Mouse (Mus musculus): ENCODE measurements around the gene Ace2. TPM values are rescaled to one million over a fixed set of nuclear protein-coding genes. Genes with fewer than 3 reads are reported as not detected.

The Ace2 gene
- polyA plus RNA-seq, 1 experiment from 2014 or later: 0.05 TPM

DNA sequence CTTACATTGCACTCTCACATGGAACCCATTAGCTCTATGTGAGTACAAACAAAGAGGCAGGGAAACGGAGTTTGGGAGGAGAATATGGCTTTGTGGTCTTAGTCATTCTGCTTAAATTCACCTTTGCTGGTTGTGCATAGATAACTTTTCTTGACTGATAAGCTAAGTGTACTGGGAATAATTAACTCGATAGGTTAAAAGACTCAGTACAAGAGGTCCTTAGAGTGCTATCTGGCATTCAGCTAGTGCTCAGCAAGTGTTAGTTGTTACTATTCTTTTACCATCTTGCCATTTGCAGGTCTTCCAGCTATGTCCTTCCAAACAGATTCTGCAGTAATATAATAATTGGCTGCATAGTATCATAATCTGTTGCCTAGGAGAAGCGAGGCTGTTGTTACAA, 28.0 kb upstream of the Ace2 start:
- WGBS: 88% methylated on average over 3 of the region's 3 CpGs
- H3K4me3 ChIP-seq (ENCODE audit: low read depth, low read length): no peak overlapping the region
- H3K4me1 ChIP-seq (ENCODE audit: control insufficient read depth, insufficient read depth, low read length): no peaks in the 10 kb centered on the region
- no peaks in the 10 kb centered on the region for H3K36me3 ChIP-seq (ENCODE audit: control insufficient read depth, insufficient read depth, low read length)
- 0 out of 2 replicates have a peak, but pooled peaks cover 2% of the 10 kb centered on the region for H3K27me3 ChIP-seq (ENCODE audit: control insufficient read depth, insufficient read depth, low read length)
- no peak overlapping the region for H3K4me2 ChIP-seq (ENCODE audit: low read depth, severe bottlenecking)
- no peak for ATAC-seq (ENCODE audit: insufficient number of reproducible peaks, low FRiP score, low TSS enrichment, low read depth)
- H3K9me3 ChIP-seq (ENCODE audit: control insufficient read depth, low read length): no peaks in the 10 kb centered on the region
- H3K9ac ChIP-seq (ENCODE audit: low read length): no peak overlapping the region
- no peak overlapping the region for H3K27ac ChIP-seq (replicated peaks; ENCODE audit: low read depth, low read length)
- no peak for DNase-seq (ENCODE audit: low spot score)

DNA sequence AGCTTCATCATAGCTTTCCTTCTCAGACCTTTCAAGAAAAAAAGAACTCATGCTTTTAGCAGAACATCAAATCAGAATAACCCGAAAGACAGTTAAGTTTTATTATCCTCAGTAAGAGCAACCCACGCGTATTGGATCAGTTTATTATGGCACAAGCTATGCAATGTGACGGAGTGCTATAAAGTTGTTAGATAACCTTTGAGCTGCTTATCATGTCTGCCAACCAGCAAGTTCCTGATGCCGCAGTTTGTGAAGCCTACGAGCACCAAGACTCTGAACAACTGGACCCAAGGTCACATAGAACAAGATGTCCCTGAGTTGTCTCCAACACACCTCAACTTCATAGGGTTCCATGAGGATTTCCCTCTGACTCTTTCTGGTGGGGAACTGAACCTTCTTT, 25.4 kb upstream of the Ace2 start:
- ATAC-seq (ENCODE audit: insufficient number of reproducible peaks, low FRiP score, low TSS enrichment, low read depth) (no peak), DNase-seq (ENCODE audit: low spot score) (no peak)
- H3K9me3 ChIP-seq (ENCODE audit: control insufficient read depth, low read length): no peaks in the 10 kb centered on the region
- H3K27ac ChIP-seq (replicated peaks; ENCODE audit: low read depth, low read length): no peak overlapping the region
- H3K4me1 ChIP-seq (ENCODE audit: control insufficient read depth, insufficient read depth, low read length): no peaks in the 10 kb centered on the region
- H3K36me3 ChIP-seq (ENCODE audit: control insufficient read depth, insufficient read depth, low read length): no peaks in the 10 kb centered on the region
- 89% methylated on average over 6 of the region's 6 CpGs for WGBS
- 0 out of 2 replicates have a peak, but pooled peaks cover 2% of the 10 kb centered on the region for H3K27me3 ChIP-seq (ENCODE audit: control insufficient read depth, insufficient read depth, low read length)
- H3K9ac ChIP-seq (ENCODE audit: low read length): no peak overlapping the region
- H3K4me2 ChIP-seq (ENCODE audit: low read depth, severe bottlenecking): no peak overlapping the region
- H3K4me3 ChIP-seq (ENCODE audit: low read depth, low read length): no peak overlapping the region

DNA sequence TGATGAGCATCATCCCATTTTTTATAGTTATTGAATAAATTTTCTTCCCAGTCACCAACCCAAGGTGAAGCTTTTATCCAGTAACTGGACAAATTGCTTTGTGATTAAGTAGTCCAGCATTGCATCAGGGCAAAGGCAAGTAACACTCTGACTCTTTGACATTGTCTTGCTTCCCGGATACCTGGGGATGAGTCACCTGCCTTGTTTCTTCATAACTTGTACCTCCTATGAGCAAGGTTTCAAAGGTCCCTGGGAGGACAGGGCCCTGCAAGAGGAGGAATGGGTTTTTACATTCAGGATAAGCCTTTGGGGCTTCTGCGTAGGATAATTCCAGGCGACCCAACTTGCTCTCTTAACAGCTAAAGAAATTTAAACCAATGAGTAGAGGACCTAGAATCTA, 15.2 kb upstream of the Ace2 start:
- no peak overlapping the region for H3K27ac ChIP-seq (replicated peaks; ENCODE audit: low read depth, low read length)
- H3K4me2 ChIP-seq (ENCODE audit: low read depth, severe bottlenecking): no peak overlapping the region
- H3K27me3 ChIP-seq (ENCODE audit: control insufficient read depth, insufficient read depth, low read length): no peaks in the 10 kb centered on the region
- H3K36me3 ChIP-seq (ENCODE audit: control insufficient read depth, insufficient read depth, low read length): no peaks in the 10 kb centered on the region
- H3K9me3 ChIP-seq (ENCODE audit: control insufficient read depth, low read length): no peaks in the 10 kb centered on the region
- no peak for ATAC-seq (ENCODE audit: insufficient number of reproducible peaks, low FRiP score, low TSS enrichment, low read depth)
- H3K4me3 ChIP-seq (ENCODE audit: low read depth, low read length): no peak overlapping the region
- DNase-seq (ENCODE audit: low spot score): no peak
- no peak overlapping the region for H3K9ac ChIP-seq (ENCODE audit: low read length)
- 91% methylated on average over 3 of the region's 3 CpGs for WGBS
- H3K4me1 ChIP-seq (ENCODE audit: control insufficient read depth, insufficient read depth, low read length): no peaks in the 10 kb centered on the region

DNA sequence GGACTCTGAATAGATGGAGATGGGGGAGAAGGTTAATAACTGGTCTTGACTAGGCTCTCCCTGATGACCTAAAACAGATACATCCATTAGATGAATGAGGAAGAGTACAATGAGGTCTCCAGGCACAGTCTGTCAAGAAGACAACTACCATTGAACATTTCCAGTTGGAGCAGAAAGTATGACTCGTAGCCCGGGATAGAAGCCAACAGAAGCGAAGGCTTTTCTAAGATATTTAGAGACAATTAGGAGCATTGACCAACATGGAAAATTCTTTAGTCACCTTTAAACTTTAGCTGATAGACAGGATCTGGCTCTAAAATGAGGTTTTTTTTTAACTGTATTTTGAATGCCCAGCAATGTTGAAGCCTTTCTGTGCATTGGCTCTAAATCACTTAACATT, 5.6 kb upstream of the Ace2 start:
- Histone ChIP-seq H3K4me3 (ENCODE audit: low read depth, low read length) (no peak overlapping the region), H3K4me2 (ENCODE audit: low read depth, severe bottlenecking) (no peak overlapping the region), H3K9ac (ENCODE audit: low read length) (no peak overlapping the region), H3K4me1 (ENCODE audit: control insufficient read depth, insufficient read depth, low read length) (no peaks in the 10 kb centered on the region), H3K9me3 (ENCODE audit: control insufficient read depth, low read length) (no peaks in the 10 kb centered on the region), H3K36me3 (ENCODE audit: control insufficient read depth, insufficient read depth, low read length) (no peaks in the 10 kb centered on the region), H3K27ac (replicated peaks; ENCODE audit: low read depth, low read length) (no peak overlapping the region), H3K27me3 (ENCODE audit: control insufficient read depth, insufficient read depth, low read length) (peaks cover 2% of the 10 kb centered on the region; the same call in 1 of the 2 replicates)
- ATAC-seq (ENCODE audit: insufficient number of reproducible peaks, low FRiP score, low TSS enrichment, low read depth): no peak
- 94% methylated on average over 3 of the region's 3 CpGs for WGBS
- no peak for DNase-seq (ENCODE audit: low spot score)

DNA sequence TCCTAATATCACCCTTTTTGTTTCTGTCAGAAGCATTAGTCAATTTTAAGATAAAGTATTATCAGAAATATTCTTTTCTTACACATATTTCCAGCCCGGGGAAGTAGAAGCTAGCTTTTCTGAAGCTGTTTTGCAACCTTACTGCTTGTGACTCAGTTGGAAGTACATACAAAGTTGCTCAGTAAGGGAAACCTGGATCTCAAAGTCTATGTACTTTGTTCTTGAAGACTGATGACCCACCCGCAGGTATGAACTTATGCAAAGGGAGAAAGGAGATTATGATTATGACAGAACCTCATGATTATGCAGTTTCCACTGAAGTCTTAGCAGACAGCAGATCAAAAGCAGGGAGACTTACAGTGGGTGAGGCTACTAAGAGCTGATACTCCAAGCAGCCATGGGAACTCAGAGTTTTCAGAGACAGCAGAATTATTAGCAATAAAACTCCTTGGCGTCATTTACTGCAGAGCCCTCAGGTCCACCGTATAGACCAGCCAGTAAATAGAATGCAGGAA, 3.8 kb upstream of the Ace2 start:
- 83% methylated on average over 4 of the region's 4 CpGs for WGBS
- ATAC-seq (ENCODE audit: insufficient number of reproducible peaks, low FRiP score, low TSS enrichment, low read depth): no peak
- H3K27me3 ChIP-seq (ENCODE audit: control insufficient read depth, insufficient read depth, low read length): peaks cover 4% of the 10 kb centered on the region; the same call in 1 of the 2 replicates

DNA sequence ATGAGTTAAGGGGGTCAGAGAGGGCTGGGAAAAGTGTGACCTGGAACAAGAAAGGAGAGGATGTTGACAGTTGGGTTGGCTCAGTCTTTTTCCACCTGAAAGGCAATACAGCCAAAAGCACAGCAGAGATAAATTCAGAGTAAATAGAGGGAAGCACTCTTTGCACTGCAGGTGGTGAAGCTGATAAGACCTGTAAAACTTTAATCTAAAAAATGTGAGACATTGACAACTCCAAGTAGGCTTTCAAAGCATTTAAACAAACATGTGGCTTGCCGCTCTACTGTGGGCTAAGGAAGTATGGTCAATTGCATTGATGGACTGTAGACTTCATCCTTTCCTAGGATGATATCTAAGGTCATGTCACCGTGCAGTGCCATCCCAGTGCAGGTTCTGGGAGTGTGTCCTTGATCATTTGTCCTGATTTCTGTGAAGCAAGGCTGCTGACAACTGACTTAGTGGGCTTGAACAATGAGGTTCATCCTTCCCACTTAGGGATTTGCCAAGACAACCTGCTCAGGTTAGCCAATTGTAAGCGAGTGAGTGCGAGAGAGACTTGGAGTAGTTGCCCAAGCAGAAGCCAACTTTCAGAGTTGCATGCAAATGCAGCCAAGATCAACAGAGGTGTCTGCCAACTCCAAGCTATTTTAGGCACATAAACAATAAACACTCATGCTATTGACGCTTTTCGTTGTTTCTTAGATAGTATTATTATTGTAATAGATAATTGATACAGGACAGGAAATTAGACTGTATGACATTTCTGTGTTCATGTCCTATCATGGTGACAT, 6.5 kb downstream of the Ace2 start:
- no peaks in the 10 kb centered on the region for H3K4me1 ChIP-seq (ENCODE audit: control insufficient read depth, insufficient read depth, low read length)
- no peaks in the 10 kb centered on the region for H3K27me3 ChIP-seq (ENCODE audit: control insufficient read depth, insufficient read depth, low read length)
- H3K9me3 ChIP-seq (ENCODE audit: control insufficient read depth, low read length): no peaks in the 10 kb centered on the region
- H3K9ac ChIP-seq (ENCODE audit: low read length): no peak overlapping the region
- H3K36me3 ChIP-seq (ENCODE audit: control insufficient read depth, insufficient read depth, low read length): no peaks in the 10 kb centered on the region
- H3K4me3 ChIP-seq (ENCODE audit: low read depth, low read length): no peak overlapping the region
- ATAC-seq (ENCODE audit: insufficient number of reproducible peaks, low FRiP score, low TSS enrichment, low read depth) (no peak), DNase-seq (ENCODE audit: low spot score) (no peak)
- 83% methylated on average over 6 of the region's 6 CpGs for WGBS
- H3K4me2 ChIP-seq (ENCODE audit: low read depth, severe bottlenecking): no peak overlapping the region
- H3K27ac ChIP-seq (replicated peaks; ENCODE audit: low read depth, low read length): no peak overlapping the region

More for the DNA sequence above, 3.8 kb upstream of the Ace2 start:
- H3K27ac ChIP-seq (replicated peaks; ENCODE audit: low read depth, low read length): no peak overlapping the region
- no peak for DNase-seq (ENCODE audit: low spot score)
- no peak overlapping the region for H3K4me3 ChIP-seq (ENCODE audit: low read depth, low read length)
- no peaks in the 10 kb centered on the region for H3K4me1 ChIP-seq (ENCODE audit: control insufficient read depth, insufficient read depth, low read length)
- no peaks in the 10 kb centered on the region for H3K36me3 ChIP-seq (ENCODE audit: control insufficient read depth, insufficient read depth, low read length)
- H3K4me2 ChIP-seq (ENCODE audit: low read depth, severe bottlenecking): no peak overlapping the region
- H3K9ac ChIP-seq (ENCODE audit: low read length): no peak overlapping the region
- H3K9me3 ChIP-seq (ENCODE audit: control insufficient read depth, low read length): no peaks in the 10 kb centered on the region

DNA sequence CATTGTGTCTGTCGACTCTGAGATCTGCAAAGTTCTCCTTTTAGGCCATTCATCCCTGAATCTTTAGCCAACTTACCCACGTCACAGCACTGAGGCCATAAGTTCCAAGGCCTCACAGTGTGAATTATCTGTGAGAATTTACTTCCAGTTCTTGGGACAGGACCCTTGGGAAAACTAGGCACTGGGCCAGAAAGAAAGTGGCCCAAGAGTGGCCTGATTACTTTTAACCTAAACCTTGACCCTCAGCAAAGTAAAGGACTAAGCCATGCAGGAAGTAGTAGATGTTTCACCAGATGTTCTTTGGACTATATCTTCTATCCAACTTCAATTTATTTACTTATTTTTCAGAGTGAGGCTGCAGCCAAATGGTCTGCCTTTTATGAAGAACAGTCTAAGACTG, 13.6 kb downstream of the Ace2 start:
- Histone ChIP-seq H3K4me3 (ENCODE audit: low read depth, low read length) (no peak overlapping the region), H3K27me3 (ENCODE audit: control insufficient read depth, insufficient read depth, low read length) (no peaks in the 10 kb centered on the region), H3K36me3 (ENCODE audit: control insufficient read depth, insufficient read depth, low read length) (no peaks in the 10 kb centered on the region), H3K27ac (replicated peaks; ENCODE audit: low read depth, low read length) (no peak overlapping the region), H3K9me3 (ENCODE audit: control insufficient read depth, low read length) (no peaks in the 10 kb centered on the region), H3K4me1 (ENCODE audit: control insufficient read depth, insufficient read depth, low read length) (no peaks in the 10 kb centered on the region), H3K9ac (ENCODE audit: low read length) (no peak overlapping the region), H3K4me2 (ENCODE audit: low read depth, severe bottlenecking) (no peak overlapping the region)
- ATAC-seq (ENCODE audit: insufficient number of reproducible peaks, low FRiP score, low TSS enrichment, low read depth) (no peak), DNase-seq (ENCODE audit: low spot score) (no peak)
- 66% methylated on average over 2 of the region's 2 CpGs for WGBS

DNA sequence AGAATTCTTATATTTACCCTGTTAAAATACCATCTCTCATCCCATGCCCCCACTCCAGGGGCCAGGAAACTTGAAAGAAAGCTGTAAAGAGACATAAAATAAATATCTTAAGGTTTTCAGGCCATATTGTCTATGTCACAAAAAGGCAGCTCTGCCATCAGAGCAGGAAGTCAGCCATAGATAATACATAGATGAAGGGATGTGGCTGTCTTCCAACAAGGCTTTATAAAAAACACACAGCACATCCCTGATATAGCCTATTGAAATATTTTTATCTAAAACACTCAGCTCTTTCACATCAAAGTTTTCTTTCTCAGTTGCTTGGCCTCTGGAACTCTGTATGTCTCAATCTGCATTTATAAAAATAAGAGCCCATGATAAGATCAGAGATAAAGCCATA, 14.5 kb downstream of the Ace2 start:
- H3K4me2 ChIP-seq (ENCODE audit: low read depth, severe bottlenecking): no peak overlapping the region
- no peak for DNase-seq (ENCODE audit: low spot score)
- H3K4me1 ChIP-seq (ENCODE audit: control insufficient read depth, insufficient read depth, low read length): no peaks in the 10 kb centered on the region
- H3K9ac ChIP-seq (ENCODE audit: low read length): no peak overlapping the region
- H3K4me3 ChIP-seq (ENCODE audit: low read depth, low read length): no peak overlapping the region
- no peaks in the 10 kb centered on the region for H3K27me3 ChIP-seq (ENCODE audit: control insufficient read depth, insufficient read depth, low read length)
- H3K9me3 ChIP-seq (ENCODE audit: control insufficient read depth, low read length): no peaks in the 10 kb centered on the region
- ATAC-seq (ENCODE audit: insufficient number of reproducible peaks, low FRiP score, low TSS enrichment, low read depth): no peak
- no peak overlapping the region for H3K27ac ChIP-seq (replicated peaks; ENCODE audit: low read depth, low read length)
- no peaks in the 10 kb centered on the region for H3K36me3 ChIP-seq (ENCODE audit: control insufficient read depth, insufficient read depth, low read length)

DNA sequence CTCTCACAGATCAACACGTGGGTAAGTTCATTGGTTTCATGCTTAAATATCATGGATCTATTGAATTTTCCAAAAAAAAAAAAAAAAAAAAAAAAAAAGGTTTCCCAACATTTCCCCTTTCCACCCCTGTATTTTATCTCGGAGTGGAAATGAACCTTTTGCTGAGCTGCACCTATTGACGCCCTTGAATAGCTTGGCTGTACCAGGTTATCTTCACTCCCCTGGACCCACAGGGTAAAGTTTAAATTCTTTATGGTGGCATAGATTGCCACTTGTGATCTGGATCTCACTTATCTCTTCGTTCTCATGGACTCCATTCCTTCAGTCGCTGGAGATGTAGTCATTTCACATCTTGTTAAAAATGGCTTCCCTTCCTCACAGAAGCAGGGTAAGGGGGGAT, 15.5 kb downstream of the Ace2 start:
- Histone ChIP-seq H3K27ac (replicated peaks; ENCODE audit: low read depth, low read length) (no peak overlapping the region), H3K4me2 (ENCODE audit: low read depth, severe bottlenecking) (no peak overlapping the region), H3K9me3 (ENCODE audit: control insufficient read depth, low read length) (no peaks in the 10 kb centered on the region), H3K9ac (ENCODE audit: low read length) (no peak overlapping the region), H3K36me3 (ENCODE audit: control insufficient read depth, insufficient read depth, low read length) (no peaks in the 10 kb centered on the region), H3K4me1 (ENCODE audit: control insufficient read depth, insufficient read depth, low read length) (no peaks in the 10 kb centered on the region), H3K27me3 (ENCODE audit: control insufficient read depth, insufficient read depth, low read length) (no peaks in the 10 kb centered on the region), H3K4me3 (ENCODE audit: low read depth, low read length) (no peak overlapping the region)
- no peak for DNase-seq (ENCODE audit: low spot score)
- no peak for ATAC-seq (ENCODE audit: insufficient number of reproducible peaks, low FRiP score, low TSS enrichment, low read depth)
- 79% methylated on average over 5 of the region's 5 CpGs for WGBS
